Mouse (Mus musculus) v-Abl transformed pro-B cells (cell line): ENCODE data around the gene Nckap5.

Source experiments
- in situ Hi-C, 2 experiments: fragments of 400-800 bp; cut with MboI; formaldehyde crosslinking; loops; one replicate each; pipeline ENCODE4 v1.15.1; 2025; ENCODE audit not compliant: unreplicated experiment in 2 of 2

The Nckap5 gene

GRCm38 (mm10) chr1:126719733-126720348, 110.8 kb downstream of the Nckap5 start:
- in situ Hi-C loops: no loop called here

- in situ Hi-C loops: no loop called here
These were observed 124.0 kb downstream of the Nckap5 start for GRCm38 (mm10) chr1:126706611-126707010.

- in situ Hi-C loops: no loop called here
These were observed 129.7 kb downstream of the Nckap5 start for GRCm38 (mm10) chr1:126700978-126701320.

GRCm38 (mm10) chr1:126700063-126700977, 130.3 kb downstream of the Nckap5 start:
- in situ Hi-C loops: no loop called here

GRCm38 (mm10) chr1:126693585-126693984, 137.0 kb downstream of the Nckap5 start:
- in situ Hi-C loops: no loop called here

DNA sequence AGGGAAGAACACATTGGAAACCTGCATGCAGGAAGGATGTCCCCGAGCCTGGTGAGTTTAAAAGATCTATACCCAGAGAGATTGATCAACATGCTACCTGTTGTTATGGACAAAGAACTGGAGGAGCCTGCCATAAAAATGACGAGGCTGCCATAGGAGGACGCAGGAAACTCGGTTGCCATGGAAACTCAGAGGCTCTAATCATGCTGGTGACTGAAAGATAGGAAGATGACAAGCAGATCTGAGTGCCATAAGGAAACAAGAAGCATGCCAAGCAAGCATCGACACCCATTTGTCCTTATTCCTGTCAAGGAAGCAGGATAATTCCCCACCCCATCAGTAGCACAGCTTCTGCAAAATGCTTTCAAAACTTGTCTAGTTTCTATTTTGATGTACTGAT, 142.0 kb downstream of the Nckap5 start:
- in situ Hi-C loops: no loop called here

- in situ Hi-C loops: no loop called here
These were observed 143.9 kb downstream of the Nckap5 start for GRCm38 (mm10) chr1:126686678-126687077.

DNA sequence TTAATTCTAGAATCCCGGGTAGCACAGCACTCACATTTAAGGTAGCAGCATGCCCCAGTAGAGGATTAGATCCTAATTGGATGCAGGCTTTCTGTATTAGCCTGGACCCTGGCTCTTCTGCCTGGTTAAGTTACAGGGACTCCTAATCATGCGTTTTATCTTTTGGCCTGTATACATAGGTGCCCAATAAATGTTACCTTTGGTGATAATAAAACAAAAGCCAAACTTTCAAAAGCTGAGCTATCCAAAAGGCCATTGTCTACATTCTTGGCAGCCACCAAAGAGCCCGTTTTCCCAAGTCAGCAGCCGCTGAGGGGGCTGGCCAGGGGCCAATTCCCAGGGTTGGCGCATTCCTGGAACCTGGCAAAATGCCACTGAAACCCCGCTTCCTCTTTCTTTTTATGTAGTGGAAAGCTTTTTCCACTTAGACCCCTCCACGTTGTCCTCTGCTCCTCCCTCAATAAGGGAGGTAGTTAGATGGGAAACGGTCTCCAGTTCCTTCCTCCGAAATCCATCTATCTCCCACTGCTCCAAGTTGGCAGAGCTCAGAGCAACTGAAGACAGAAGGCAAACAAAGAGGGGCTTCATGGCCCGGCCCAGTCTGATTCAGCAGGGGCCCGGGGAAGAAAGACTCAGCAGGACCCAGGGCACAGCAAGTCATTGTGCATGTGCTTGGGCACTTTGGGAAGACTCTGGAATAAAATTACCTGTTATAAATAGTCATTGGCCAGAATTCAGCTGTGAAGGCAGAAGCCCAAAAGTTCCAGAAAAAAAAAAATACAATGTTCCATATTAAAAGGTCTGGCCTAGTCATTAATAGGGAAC, 146.8 kb downstream of the Nckap5 start:
- in situ Hi-C loops: no loop called here

GRCm38 (mm10) chr1:126681773-126682172, 148.8 kb downstream of the Nckap5 start:
- in situ Hi-C loops: no loop called here

DNA sequence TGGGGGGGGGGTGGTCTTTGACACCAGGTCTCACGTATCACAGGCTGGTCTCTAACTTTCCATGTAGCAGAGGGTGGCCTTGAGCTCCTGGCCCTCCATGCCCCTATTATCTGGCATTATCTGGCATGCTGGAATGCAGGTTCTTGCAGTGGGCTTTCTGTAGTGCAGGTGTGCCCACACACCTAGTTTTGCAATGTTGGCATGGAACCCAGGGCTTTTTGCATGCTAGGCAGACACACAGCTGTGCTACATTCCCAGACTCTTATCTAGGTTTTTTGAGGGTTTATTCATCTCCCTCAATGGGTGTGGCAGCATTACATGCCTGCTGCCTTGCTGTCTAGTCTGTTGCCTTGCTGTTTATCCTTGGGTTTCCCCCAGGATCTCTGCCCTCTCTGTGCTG, 151.3 kb downstream of the Nckap5 start:
- in situ Hi-C loops: no loop called here

DNA sequence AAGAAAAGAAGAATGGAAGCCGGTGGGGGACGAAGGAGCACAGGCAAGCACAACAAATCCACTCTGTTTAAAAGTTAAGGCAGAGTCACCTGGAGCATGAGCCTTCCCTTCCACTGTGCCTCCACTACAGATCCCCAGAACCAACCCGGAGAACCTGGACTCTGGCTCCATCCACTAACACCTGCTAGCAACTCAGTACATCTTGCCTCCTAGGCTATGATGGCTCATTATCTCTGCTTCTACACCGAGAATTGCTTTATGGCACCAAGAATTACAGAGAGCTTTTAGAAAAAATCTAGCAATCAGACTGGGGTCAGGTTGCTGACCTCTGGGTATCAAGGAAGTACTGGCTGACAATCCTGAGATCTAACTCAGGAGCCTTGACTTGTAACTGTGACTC, 153.3 kb downstream of the Nckap5 start:
- in situ Hi-C loops: no loop called here

- in situ Hi-C loops: no loop called here
These were observed 153.8 kb downstream of the Nckap5 start for GRCm38 (mm10) chr1:126676769-126677168.

- in situ Hi-C loops: no loop called here
These were observed 155.5 kb downstream of the Nckap5 start for GRCm38 (mm10) chr1:126675142-126675541.

- in situ Hi-C loops: no loop called here
These were observed 157.4 kb downstream of the Nckap5 start for GRCm38 (mm10) chr1:126673238-126673637.

- in situ Hi-C loops: no loop called here
These were observed 160.1 kb downstream of the Nckap5 start for GRCm38 (mm10) chr1:126670507-126670906.

- in situ Hi-C loops: no loop called here
These were observed 170.2 kb downstream of the Nckap5 start for GRCm38 (mm10) chr1:126660098-126660999.

GRCm38 (mm10) chr1:126658731-126659130, 171.9 kb downstream of the Nckap5 start:
- in situ Hi-C loops: no loop called here

DNA sequence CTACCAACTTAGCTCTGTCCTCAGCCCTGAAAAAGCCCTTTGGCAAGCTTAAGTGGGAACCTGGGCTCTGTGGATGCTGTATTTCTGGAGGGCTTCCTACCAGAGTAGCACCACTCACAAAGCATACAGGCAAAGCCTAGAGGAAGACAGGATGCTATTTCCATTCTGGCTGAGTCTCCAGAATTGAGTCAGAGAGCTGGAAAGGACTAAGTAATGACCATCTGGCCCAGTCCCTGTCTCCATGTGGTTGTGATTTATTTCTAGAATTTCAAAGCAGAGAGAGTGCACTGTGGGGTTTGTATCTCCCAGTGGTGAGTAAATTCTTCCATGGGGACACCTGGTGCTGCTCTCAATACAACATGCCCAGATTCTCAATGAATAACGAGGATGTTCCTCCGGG, 174.4 kb downstream of the Nckap5 start:
- in situ Hi-C loops: no loop called here

DNA sequence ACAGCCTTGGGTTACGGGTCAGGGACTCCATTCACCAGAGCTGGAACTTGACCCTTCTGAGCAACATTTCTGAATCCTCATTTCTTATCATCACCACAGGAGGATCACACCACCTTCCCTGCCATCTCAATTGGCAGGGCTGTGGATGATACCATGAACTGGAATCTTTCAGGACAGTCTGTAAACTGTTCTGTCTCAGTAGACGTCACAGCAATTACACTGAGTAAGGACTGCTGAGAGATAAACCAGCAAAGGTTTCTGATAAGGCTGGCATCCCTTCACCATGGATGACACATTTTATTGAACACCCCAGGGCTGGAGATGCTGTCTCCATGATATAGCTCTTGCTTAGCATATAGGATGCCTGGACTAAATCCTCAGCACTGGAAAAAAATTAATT, 178.5 kb downstream of the Nckap5 start:
- in situ Hi-C loops: no loop called here

DNA sequence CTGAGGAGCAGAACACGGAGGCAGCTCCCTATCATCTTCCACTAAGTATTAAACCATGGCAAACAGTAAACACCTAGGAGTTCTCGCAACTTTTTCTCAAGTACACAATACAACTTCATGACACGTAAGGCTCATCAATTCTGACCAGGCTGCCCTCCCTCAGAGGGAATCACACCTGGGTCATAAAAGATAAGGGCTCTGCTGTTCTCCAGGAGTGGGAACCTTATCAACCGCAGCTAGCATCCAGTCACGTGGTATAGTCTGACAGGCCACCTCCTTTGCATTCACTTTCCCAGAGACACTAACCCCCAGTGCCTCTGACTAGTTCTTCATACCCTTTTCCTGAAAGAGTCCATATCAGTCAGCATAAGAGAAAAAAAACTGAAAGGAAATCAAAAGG, 179.8 kb downstream of the Nckap5 start:
- in situ Hi-C loops: no loop called here
